Mouse (Mus musculus) heart, adult 8-10 months (tissue): ENCODE data around the gene Snx14. TPM values are rescaled to one million over a fixed set of nuclear protein-coding genes. Genes with fewer than 3 reads are reported as not detected.
"Not testable (repeated sequence)": the region's sequence is repeated elsewhere in the genome, so short reads cannot be mapped to it uniquely, and the experiment has no call there.

ENCODE experiments used
- DNase-seq: peaks from one replicate; pipeline ENCODE4 v3.0.0; 2022; ENCODE audit warnings: low spot score
- total RNA-seq, 4 experiments: library from RNA; stranded (reverse); gene quantifications; 2 replicates each; pipeline ENCODE4 v1.2.4; 2022

The Snx14 gene
- total RNA-seq: 10 to 100 TPM; 20.4 to 25.8 (median 21.8) TPM

DNA sequence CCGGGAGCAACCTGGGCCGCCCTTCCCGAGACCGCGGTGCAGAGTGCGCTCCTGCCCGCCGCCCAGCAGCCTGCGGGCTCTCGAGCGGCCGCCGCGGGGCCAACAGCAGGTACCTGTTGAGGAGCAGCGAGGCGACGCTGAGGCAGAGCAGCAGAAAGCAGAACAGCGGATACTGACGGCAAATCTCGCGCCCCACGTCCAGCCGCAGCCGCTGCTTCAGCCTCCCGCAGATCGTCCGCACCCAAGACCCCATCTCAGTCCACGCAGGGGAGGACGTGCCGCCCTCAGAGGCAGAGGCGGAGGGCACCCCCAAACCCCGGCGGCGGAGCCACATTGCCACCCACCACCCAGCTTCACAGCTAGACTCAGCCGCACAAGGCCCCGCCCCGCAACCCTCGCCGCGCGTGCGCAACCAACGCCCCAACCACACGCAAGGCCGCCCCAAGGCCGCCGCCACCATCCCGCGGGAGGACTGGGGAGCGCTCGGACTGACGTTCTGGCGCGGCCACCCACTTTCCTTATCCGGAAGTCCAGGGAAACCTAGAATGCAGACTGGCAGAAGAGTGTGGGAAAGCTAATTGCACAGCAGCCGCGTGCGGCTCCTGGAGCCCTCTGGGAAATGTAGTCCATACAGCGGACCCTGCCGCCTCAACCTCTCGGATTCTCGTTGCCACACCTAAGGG is at the start of gene Snx14:
Gene Snx14 (minus strand): TSS at position 404 of the 683 bp plus-strand sequence.
- DNase-seq: peak; percentile 95

DNA sequence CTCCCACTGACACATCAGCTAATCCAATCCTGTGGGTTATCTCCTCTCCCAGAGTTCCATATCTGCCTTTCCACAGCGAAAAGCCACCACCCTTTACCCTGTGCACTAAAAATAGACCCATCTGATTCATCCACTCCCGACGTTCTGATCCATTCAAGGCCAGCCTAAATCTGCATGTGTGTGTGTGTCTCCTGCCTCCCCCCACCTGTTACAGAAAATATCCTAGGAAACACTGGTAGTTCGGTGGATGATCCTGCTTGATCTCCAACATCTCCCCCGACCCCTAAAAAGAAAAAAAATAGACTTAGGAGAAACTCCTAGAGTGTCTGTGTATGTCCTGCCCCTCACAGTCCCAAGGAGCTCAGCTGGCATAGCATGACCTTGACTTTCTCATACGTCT is 45.8 kb upstream of the Snx14 start:
- no peak for DNase-seq

DNA sequence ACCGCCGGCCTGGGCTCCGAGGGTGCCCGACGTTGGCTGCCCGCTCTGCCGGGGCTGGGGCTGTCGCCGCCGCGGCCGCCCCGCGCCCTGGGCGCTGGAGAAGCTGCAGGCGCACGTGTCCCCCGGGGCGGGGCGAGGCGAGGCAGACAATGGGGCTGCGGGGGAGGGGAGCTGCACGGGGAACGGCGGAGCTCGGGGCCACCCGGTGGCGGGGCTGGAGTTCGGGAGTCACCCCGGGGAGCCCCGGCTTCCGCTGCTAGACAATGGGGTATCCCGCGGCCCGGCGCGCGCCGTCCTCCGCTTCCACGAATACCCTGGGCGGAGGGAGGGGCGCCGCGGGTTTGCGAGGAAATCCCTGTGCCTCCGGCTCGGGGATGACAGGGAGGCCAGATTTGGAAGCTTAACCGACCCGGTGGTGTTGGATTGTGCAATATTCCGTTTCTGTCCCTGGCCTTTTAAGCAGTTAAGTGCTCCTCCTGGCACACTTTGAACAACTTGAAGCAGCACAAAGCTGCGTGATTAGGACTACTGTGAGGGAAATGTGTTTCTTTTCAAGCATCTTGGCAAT is 44.2 kb upstream of the Snx14 start:
- peak; percentile 81 for DNase-seq

DNA sequence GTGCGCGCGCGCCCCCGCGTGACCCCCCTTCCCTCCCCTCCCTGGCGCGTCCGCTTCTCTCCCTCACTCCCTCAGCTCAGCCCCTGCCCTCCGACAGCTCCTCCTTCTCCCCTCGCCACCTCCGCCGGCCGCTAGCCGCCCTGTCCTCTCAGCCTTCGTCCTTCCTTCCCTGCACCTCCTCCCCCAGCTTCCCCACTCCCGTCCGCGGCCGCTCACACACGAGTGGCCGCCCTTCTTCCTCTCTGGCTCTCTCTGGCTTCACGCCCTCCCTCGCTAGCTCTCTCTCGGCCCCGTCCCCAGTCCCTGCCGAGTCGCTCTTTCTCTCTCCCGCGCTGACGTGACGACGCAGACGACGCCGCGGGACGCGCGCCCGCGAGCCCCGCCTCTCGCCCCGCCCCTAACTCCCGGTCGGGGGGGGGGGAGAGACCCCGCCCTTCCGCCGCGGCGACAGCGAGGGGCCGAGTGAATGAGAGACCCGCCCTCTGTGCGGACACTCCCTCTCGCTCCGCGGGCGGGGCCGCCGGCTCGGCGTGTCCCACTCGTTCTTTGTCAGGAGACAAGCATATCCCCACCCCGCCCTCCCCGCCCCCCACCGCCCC is 43.6 kb upstream of the Snx14 start, which contains the start of gene Syncrip:
Gene Syncrip (minus strand): TSS at position 345 of the 599 bp plus-strand sequence.
- peak; percentile 89 for DNase-seq

DNA sequence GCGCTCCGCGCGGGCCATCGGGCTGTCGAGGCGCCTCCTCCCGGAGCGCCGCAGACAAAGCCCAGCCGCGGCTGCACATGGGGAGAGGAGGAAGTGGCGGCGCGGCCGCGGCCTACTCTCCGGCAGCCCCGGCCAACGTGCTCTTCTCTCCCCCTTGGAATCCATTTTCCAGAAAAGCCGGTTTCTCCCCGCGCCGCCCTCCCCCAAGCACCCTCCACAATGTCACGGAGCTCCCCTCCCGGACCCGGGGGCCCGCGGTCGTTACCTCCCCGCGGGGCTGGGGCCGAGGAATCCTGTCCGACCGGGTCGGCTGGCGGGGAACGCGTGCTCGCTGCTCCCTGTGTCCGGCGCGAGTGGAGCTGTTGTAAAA is 43.0 kb upstream of the Snx14 start:
- DNase-seq: no peak

DNA sequence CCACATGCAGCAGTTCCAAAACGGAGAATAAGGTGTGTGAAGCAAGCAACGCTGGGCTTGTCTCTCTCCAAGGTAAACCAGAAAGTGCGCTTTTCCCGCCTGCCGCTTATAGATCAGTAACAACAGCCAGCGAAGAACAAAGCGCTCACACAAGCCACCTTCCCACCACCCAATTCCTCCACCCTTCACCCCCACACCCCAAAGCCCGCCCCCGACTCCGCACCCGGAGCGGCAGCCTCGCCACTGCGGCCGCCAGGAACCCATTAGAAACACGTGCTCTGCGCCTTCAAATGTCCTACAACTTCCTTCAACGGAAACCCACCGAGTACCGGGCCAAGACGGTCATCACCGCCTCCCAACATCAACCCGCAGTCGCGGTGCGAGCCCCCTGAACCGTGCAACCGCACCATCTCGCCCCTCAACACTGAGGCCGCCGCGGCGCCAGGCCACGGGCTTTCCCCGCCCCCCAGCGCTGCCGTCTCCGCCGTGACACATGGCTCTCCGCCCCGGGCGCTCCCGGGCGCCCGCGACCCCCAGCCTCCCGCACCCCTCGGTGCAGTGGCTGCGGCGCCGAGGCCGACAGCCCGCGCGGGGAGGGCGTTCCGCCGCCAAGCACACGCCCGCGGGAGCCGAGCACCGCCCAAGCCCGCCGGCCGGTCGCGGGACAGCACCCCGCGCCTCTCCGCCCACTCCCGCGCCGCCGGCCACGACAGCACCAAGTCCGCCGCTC is 42.5 kb upstream of the Snx14 start:
- no peak for DNase-seq

DNA sequence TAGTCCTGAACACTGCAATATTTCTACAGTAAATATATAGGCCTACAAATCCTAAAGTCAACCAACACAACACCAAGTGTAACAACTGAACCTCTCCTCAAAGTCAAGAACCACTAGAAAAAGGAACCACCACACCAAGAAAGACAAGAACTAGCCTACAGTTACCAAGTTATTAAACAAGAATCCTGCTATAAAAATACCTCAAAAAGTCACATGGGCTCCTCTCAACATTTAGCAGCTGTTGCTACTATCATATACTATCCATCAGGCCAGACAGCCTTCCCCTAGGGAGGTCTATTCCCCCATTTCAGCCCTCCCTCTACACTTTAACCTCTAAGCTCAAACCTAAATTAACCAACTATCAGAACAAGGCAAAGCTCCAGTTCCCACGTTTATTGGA is 41.4 kb upstream of the Snx14 start:
- DNase-seq: no peak

DNA sequence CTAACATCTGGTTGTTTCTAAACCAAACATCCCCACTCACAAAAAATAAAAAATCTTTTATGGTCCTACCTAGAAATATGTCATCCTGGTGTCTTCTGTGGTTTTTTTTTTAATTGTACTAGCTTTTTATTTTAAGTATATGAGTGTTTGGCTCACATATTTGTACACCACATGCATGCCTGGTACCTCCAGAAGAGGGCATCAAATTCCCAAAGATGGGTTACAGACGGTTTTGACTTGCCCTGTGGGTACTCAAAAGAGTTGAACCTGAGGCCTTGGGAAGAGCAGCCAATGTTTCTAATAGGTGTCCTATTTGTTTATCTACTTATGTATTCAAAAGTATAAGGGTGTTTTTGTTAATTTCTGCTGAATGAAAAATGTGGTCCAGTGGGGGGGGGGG is 37.4 kb upstream of the Snx14 start:
- no peak for DNase-seq

DNA sequence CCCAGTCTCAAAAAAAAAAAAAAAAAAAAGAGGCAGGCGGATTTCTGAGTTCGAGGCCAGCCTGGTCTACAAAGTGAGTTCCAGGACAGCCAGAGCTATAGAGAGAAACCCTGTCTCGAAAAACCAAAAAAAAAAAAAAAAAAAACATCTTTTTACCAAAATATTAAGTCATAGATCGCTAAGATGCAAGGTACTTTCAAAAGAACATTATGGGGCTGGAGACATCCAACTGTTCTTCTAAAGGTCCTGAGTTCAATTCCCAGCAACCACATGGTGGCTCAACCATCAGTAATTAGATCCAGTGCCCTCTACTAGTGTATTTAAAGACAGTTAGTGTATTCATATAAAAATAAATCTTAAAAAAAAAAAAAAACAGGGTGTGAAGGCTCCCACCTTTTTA is 22.3 kb upstream of the Snx14 start:
- DNase-seq: not testable (repeated sequence)

DNA sequence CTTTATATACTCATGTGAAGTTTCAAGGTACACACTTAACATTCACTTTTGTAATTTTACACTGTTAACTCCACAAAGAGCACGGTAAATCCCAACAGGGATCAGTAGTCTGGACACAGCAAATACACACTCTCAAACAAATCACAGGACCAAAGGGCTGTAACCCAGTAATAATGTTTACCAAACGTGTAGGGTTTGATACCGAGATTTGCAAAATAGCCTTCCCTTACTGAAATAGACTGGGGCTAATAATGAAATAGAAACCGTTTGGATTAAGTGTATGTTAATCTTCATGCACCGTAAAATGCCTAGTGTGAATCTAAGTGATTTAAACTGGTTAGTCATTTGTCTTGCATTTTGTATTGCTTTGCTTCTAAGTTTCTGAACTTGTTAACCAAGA is 1.2 kb upstream of the Snx14 start:
- no peak for DNase-seq

DNA sequence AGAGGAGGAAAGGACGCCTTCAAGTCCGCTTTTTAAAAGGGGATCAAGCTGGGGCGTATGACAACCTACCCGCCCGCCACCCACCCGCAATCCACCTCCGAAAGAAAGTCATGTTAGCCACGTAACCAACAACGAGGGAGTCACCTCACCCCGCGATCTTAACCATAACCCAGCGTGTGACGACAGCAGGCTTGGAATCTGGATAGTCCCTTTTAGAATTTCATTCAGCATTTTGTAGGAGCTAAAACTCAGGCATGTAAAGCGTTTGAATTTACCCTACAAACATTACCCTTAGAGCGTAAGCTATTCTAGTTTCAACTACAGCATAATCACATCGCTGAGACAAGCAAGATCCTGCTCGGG is 461 bp upstream of the Snx14 start:
- DNase-seq: no peak

DNA sequence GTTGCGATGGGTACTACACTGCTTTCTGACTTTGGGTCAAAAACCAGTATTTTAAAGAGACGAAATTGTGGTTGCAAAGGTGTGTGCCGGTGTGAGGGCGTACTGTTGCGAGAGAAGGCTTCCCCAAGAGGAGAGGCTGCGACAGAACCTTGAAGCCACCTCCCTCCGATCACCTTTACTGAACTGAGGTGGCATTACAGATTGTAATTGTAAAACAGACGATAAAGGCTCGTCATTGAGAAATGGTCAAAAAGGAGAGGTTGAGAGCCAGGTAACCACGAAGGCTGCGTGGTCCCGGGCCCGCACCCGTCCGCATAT is 562 bp downstream of the Snx14 start:
- no peak for DNase-seq

DNA sequence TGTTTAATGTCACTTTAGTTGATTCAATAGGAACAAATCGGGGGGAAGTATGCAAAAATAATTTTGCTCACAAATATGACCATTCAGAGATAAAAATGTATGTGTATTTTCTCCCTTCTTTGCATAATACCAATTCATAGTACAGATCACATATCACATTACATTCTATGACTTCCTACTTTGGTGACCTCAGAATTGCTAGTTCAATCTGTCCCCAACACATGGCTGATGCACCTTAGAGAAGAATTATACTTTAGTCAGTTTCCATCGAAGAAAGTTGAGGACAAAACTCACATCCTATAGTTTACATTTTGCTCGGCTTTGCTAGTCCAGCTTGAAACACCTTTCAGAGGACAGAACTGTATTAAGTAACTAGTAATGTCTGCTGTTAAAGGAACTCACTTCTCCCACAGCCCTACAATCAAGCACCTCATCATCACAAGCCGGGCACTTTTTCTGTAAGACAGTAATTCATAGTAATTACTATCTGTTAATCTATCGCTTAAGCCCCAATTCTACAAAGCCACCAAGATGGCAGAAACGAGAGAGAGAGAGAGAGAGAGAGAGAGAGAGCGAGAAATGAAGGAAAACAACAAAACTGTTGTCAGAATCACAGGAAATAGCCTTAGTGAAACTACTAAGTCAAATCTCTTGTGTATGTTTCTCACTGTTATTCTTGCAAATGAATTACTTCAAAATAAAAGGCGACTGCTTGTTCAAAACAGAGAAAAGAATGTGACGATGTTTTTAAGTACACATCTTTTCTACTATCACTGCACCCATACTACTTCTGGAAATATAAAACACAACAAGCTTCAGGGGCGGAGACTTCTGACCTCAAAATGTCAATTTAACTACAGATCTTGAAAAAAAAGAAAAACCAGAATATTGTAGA is 1.2 kb downstream of the Snx14 start:
- DNase-seq: no peak

DNA sequence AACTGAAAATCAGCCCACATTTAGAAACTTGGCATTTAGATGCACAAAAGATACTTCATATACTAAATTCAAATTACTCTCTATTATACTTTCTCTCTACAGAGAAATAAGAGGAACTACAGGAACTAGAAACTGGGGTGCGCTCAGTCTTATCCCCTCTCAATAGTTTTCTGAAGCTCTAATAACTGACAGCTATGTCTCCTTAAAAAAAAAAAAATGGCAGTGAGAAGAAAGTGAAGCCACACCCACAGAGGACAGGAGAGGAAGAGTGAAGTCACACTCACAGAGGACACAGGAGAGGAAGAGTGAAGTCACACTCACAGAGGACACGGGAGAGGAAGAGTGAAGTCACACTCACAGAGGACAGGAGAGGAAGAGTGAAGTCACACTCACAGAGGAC is 14.4 kb downstream of the Snx14 start:
- no peak for DNase-seq

DNA sequence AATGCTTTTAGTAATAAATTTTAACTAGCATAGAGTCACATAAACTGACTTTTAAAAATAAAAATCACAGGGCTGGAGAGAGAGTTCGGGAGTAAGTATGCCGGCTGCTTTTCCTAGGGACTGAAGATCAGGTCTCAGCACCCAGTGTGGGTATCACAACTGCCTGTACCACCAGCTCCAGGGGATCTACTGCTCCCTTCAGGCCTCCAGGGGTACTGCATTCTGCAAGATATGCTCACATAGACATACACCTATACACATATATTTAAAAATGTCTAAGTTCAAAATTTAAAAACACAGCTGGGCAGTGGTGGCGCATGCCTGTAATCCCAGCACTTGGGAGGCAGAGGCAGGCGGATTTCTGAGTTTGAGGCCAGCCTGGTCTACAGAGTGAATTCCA is 16.3 kb downstream of the Snx14 start:
- DNase-seq: no peak

DNA sequence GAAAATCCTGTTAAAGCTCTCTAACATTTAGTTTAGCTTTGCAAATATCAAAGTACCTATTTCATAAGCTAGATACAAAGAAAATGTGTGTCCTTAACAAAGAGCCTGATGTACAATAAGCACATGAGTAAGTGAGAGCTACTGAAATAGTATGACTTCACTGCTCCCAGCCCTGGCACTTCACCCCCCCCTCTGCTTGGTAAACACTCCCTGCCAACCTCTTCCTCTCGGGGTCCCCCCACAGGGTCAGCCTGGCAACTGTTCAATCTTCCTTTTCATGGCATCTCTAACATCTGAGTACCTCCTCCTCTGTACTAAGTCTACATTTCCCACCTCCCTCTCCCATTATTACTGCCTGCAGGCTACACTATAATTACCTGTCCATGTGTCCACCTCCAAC is 22.0 kb downstream of the Snx14 start:
- DNase-seq: no peak

DNA sequence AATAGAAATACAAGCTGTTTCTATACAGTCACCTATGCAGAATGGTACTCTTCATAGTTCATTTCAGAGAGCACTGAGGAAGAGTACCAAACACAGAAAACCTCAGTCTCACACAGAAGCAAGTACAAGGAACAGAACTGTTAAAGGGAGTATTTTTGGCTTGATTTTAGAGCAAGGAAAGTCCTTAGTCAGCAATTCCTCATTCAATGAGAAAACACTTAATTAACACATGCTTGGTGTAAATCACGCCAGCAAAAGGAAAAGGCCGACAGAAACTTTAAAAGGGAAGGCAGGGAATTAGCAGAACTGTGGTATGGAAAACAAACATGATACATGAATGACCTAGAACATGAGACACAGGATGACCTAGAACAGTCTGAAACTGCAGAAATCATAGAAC is 28.8 kb downstream of the Snx14 start:
- no peak for DNase-seq

DNA sequence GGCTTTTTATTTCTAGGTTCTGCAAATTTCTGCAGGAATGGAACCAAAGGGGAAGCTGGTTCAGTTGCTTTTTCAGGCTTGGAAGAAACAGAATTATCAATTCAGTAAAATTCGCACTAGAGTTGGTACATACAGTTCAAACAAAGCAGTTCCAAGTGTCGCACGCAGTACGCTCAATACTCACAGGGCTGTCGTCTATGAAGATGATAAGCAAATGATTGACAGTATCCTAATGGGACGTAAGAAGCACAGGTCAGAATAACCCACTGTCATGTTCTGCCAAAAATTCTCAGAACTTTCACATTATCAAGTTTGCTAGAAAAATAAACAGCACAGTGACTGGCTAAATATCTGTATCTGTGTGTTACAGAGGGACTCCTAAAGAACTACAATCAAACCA is 34.2 kb downstream of the Snx14 start:
- no peak for DNase-seq

DNA sequence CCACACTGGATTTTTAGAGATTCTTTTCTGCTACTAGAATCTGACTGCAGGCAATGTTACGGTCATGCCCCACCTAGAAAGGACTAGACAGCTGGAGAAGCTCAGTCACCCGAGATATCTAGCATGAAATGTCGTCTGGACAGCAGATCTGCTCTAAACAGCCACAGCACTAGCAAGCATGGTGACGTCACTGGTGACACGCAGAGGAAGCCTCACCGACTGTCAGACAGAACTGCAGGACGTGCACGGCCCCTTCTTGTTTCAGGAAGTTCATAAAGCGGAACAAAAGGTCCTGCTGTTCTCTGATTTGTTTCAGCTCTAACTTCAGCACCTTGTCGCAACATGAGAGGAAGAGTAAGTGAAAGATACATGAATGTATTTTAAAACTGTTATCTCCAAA is 34.7 kb downstream of the Snx14 start:
- DNase-seq: peak; percentile 34

DNA sequence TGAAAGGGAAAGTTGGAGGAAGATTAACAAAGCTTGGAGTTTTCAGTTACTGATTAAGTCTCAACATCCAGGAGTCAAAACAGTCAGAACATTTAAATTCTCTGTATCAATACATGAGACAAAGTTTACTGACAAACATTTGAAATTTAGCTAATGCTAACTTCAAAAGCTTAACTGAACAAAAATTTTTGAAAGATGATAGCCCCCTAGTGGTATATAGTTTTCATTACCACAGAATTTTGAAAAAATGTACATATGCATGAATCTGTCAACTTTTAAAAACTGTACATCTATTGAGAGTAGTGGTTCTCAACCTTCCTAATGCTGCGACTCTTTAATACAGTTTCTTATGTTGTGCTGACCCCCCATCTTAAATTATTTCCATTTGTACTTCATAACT is 40.3 kb downstream of the Snx14 start:
- no peak for DNase-seq

DNA sequence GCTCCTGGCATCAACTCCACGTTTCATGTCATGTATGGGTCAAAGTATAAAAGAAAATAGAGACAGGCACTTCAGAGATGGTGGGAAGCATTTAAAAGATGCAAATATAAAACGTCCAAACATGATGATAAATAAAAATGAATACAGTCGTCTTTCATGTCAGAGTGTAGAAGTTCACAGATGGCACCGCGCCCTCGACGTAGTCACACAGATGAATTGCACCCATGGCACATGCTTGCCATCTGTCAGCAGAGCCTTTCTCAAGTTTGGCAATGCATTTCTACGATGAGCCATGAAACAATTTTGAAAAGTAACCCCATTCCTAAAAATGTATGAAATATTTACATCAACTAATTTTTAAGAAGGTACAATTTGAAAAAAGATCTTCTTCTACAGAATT is 43.9 kb downstream of the Snx14 start:
- DNase-seq: no peak

DNA sequence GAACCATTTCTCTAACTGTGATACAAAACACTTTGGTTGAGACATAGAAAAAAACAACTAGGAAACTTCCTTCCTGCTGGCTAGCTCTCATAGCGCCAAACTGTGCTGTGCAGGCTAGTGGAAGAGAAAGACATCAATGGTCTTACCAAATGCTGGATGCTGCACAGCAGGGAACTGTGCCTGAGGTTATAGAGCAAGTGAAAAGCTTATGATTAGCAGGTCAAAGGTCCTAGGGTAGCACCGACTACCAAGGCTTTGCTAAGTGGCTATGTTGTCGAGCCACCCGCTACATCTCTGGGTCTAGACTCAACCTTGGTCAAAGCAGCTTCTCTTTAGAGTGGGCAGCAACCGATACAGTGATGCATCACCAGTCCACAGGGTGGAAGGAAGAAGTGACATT is 49.9 kb downstream of the Snx14 start:
- DNase-seq: no peak
